Mouse (Mus musculus) hindbrain, embryonic 16.5 days (tissue): ENCODE measurements around the gene Il1rap. TPM values are rescaled to one million over a fixed set of nuclear protein-coding genes. Genes with fewer than 3 reads are reported as not detected.
A peak's percentile ranks its signal among the peaks of the same experiment; 100 is the strongest.

Source experiments
- ATAC-seq: fragments of 200-750 bp; cut with Nextera tagmentation; 2 replicates; pipeline ENCODE4 v1.8.0; 2017; ENCODE audit warnings: moderate TSS enrichment, moderate library complexity
- H3K27ac ChIP-seq: fragments of 300-500 bp; sonication (generic); 2 replicates; pipeline ENCODE4 v1.5.1; 2014; ENCODE audit warnings: low read depth, mild to moderate bottlenecking, control low read depth, low read length, moderate library complexity
- H3K27me3 ChIP-seq: fragments of 300-500 bp; sonication (generic); replicated peaks from 2 replicates; pipeline ENCODE4 v1.6.1; 2014; ENCODE audit warnings: low read length; ENCODE audit not compliant: control insufficient read depth, insufficient read depth
- H3K36me3 ChIP-seq: fragments of 300-500 bp; sonication (generic); 2 replicates; pipeline ENCODE4 v1.6.1; 2014; ENCODE audit warnings: mild to moderate bottlenecking, low read length, moderate library complexity, mixed read lengths; ENCODE audit not compliant: control insufficient read depth, insufficient read depth
- H3K4me1 ChIP-seq: fragments of 300-500 bp; sonication (generic); 2 replicates; pipeline ENCODE4 v1.6.1; 2014; ENCODE audit warnings: low read depth, low read length; ENCODE audit not compliant: control insufficient read depth, insufficient read depth
- H3K4me2 ChIP-seq: fragments of 300-500 bp; sonication (generic); 2 replicates; pipeline ENCODE4 v1.6.1; 2014; ENCODE audit warnings: mild to moderate bottlenecking, low read length, control low read depth, moderate library complexity
- H3K4me3 ChIP-seq: fragments of 300-500 bp; sonication (generic); 2 replicates; pipeline ENCODE4 v1.5.1; 2014; ENCODE audit warnings: mild to moderate bottlenecking, low read length, control low read depth, moderate library complexity
- H3K9ac ChIP-seq: fragments of 300-500 bp; sonication (generic); 2 replicates; pipeline ENCODE4 v1.6.1; 2014; ENCODE audit warnings: low read depth, mild to moderate bottlenecking, control low read depth, low read length, moderate library complexity
- H3K9me3 ChIP-seq: fragments of 300-500 bp; sonication (generic); 2 replicates; pipeline ENCODE4 v1.6.1; 2014; ENCODE audit warnings: mild to moderate bottlenecking, low read length, moderate library complexity; ENCODE audit not compliant: control insufficient read depth
- WGBS: fragments of 180-500 bp; shearing (Covaris S2); extraction: QIAGEN DNeasy Blood & Tissue Kit; methylation state at CpG from one replicate; pipeline ENCODE4 v1.1.7; 2014; 5-methylcytosine and 5-hydroxymethylcytosine counted together
- polyA plus RNA-seq: library from polyadenylated mRNA; unstranded; fragments of >200 nt; fragmentation: Nextera tagmentation; extraction: Ambion mirVana; gene quantifications from 2 replicates; pipeline ENCODE4 v1.2.1, GENCODE M21; 2015

The Il1rap gene
- polyA plus RNA-seq, 1 experiment from 2014 or later = 13.6 TPM

- H3K9ac ChIP-seq = no peak overlapping the region
- no peaks in the 10 kb centered on the region for H3K4me1 ChIP-seq
- no peak overlapping the region for H3K27ac ChIP-seq
- no peak overlapping the region for H3K4me2 ChIP-seq
- no peak overlapping the region for H3K4me3 ChIP-seq
- no peaks in the 10 kb centered on the region for H3K9me3 ChIP-seq
- WGBS = 70% methylated on average over 6 of the region's 6 CpGs
- H3K36me3 ChIP-seq = no peaks in the 10 kb centered on the region
- no peaks in the 10 kb centered on the region for H3K27me3 ChIP-seq
- ATAC-seq = no peak
These were observed 124.3 kb downstream of the Il1rap start for GRCm38 (mm10) chr16:26705658-26706371.

GRCm38 (mm10) chr16:26706503-26706902, 125.0 kb downstream of the Il1rap start:
- Histone ChIP-seq H3K9me3 (no peaks in the 10 kb centered on the region), H3K4me1 (no peaks in the 10 kb centered on the region), H3K36me3 (no peaks in the 10 kb centered on the region), H3K27me3 (no peaks in the 10 kb centered on the region), H3K4me3 (no peak overlapping the region), H3K9ac (no peak overlapping the region), H3K4me2 (no peak overlapping the region), H3K27ac (no peak overlapping the region)
- 81% methylated on average over 2 of the region's 2 CpGs for WGBS
- no peak for ATAC-seq

DNA sequence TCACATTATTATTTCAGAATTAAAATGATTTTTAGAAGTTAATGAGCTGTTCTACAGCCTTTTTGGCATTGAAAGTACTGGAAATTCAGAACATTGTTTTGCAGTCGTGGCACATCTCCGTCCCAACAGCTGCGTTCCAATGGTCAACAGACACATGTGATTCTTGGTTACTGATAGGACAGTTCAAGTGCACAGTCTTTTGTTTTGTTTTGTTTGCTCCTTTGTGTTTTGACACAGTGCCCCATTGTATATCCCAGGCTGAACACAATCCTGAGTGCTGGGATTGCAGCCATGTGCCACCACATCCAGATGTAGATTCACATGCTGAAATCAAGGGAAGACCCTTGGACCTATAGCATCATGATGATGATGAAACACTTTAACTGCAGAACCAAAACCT, 129.4 kb downstream of the Il1rap start:
- Histone ChIP-seq H3K4me3 (no peak overlapping the region), H3K9ac (no peak overlapping the region), H3K4me1 (no peaks in the 10 kb centered on the region), H3K9me3 (no peaks in the 10 kb centered on the region), H3K36me3 (no peaks in the 10 kb centered on the region), H3K27me3 (no peaks in the 10 kb centered on the region), H3K4me2 (no peak overlapping the region), H3K27ac (no peak overlapping the region)
- whole genome bisulfite sequencing = 82% methylated on average over 3 of the region's 3 CpGs
- ATAC-seq = no peak

DNA sequence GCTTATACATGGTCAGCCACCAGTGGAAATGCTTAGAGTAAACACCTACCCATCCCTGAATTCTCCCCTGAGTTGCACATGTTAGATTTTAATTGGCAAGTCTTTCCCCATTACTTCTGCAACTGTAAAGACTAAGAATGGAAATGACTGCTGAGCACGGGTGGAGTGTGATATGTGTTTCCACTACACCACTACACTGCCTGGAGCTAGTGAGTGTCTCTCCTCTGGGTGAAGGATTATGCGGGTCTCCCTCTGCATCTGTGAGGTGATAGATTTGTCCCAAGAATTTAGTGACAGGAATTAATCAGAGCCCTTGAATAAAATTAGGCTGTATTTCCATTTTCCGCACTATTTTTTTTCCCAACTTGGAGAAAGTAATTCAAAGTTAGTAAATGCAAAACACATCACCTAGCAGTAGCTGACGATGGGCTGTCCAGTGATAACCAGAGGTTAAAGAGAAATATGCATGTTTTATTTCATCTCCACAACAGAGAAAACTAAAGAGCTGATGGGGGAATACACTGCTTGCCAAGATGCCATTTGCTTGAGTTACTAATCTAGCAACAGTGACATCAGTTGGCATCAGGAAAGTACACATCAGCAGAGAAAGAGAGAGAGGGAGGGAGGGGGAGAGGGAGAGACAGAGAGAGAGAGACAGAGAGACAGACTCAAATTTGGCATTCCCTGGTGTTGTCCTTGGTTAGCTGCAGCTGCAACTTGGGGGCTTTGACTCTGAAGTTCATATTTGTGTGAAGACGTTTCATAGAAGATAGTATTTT, 132.2 kb downstream of the Il1rap start:
- H3K9me3 ChIP-seq = no peaks in the 10 kb centered on the region
- H3K27me3 ChIP-seq = no peaks in the 10 kb centered on the region
- 76% methylated on average over 5 of the region's 5 CpGs for WGBS

DNA sequence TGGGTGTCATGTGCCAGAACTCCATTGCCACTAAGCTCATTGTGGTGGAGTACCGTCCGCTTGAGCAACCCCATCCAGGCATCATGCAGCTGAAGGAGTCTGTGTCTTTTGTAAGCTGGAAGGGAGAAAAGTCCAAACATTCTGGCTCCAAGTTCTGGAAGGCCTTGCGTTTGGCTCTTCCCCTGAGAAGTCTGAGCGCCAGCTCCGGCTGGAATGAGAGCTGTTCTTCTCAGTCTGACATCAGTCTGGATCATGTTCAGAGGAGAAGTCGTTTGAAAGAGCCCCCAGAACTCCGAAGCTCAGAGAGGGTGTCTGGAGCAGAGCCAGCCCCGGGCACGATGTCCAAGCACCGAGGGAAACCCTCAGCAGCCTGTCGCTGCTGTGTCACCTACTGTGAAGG, 141.0 kb downstream of the Il1rap start:
- no peak overlapping the region for H3K4me2 ChIP-seq
- no peak overlapping the region for H3K27ac ChIP-seq
- 68% methylated on average over 11 of the region's 11 CpGs for WGBS
- H3K9ac ChIP-seq = no peak overlapping the region
- H3K4me1 ChIP-seq = no peaks in the 10 kb centered on the region
- no peaks in the 10 kb centered on the region for H3K36me3 ChIP-seq
- ATAC-seq = peak; percentile 93
- no peaks in the 10 kb centered on the region for H3K27me3 ChIP-seq
- no peak overlapping the region for H3K4me3 ChIP-seq
- H3K9me3 ChIP-seq = no peaks in the 10 kb centered on the region

More for the DNA sequence above, 132.2 kb downstream of the Il1rap start:
- no peak overlapping the region for H3K4me3 ChIP-seq
- no peaks in the 10 kb centered on the region for H3K36me3 ChIP-seq
- peak; percentile 37; the same call in 1 of the 2 replicates for ATAC-seq
- no peaks in the 10 kb centered on the region for H3K4me1 ChIP-seq
- no peak overlapping the region for H3K27ac ChIP-seq
- H3K4me2 ChIP-seq = no peak overlapping the region
- no peak overlapping the region for H3K9ac ChIP-seq

- Histone ChIP-seq H3K4me1 (no peaks in the 10 kb centered on the region), H3K9me3 (no peaks in the 10 kb centered on the region), H3K4me2 (no peak overlapping the region), H3K27me3 (no peaks in the 10 kb centered on the region), H3K27ac (no peak overlapping the region), H3K4me3 (no peak overlapping the region), H3K9ac (no peak overlapping the region), H3K36me3 (no peaks in the 10 kb centered on the region)
- 70% methylated on average over 5 of the region's 5 CpGs for WGBS
- ATAC-seq = no peak
These were observed 142.6 kb downstream of the Il1rap start for GRCm38 (mm10) chr16:26723952-26724747.

- no peak overlapping the region for H3K4me3 ChIP-seq
- no peak overlapping the region for H3K4me2 ChIP-seq
- H3K27me3 ChIP-seq = no peaks in the 10 kb centered on the region
- H3K4me1 ChIP-seq = no peaks in the 10 kb centered on the region
- no peak overlapping the region for H3K9ac ChIP-seq
- H3K27ac ChIP-seq = no peak overlapping the region
- H3K9me3 ChIP-seq = no peaks in the 10 kb centered on the region
- 86% methylated on average over 3 of the region's 3 CpGs for WGBS
- no peaks in the 10 kb centered on the region for H3K36me3 ChIP-seq
- no peak for ATAC-seq
These were observed 146.6 kb downstream of the Il1rap start for GRCm38 (mm10) chr16:26728139-26728538.

DNA sequence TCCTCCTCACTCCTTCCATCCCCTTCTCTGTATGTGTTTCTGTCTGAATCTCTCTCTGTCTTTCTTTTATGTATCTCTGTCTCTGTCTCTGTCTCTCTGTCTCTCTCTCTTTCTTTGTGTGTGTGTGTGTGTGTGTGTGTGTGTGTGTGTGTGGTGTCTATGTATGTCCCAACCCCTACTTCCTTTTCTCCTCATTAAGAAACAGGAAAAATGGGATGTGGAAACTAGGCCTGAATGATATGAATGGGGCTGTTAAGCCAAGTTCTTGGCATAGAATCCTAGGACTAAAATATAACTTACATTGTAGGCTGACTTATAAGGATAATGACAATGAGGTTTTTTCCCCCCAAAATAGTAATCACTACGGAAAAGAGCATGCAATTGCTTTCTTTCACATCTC, 149.4 kb downstream of the Il1rap start:
- WGBS = 88% methylated on average over 1 of the region's 1 CpGs
- no peak overlapping the region for H3K4me2 ChIP-seq
- ATAC-seq = no peak

GRCm38 (mm10) chr16:26732566-26732965, 151.1 kb downstream of the Il1rap start:
- ATAC-seq = no peak
- H3K4me1 ChIP-seq = no peaks in the 10 kb centered on the region
- H3K36me3 ChIP-seq = no peaks in the 10 kb centered on the region
- H3K9ac ChIP-seq = no peak overlapping the region
- H3K27ac ChIP-seq = no peak overlapping the region
- 34% methylated on average over 3 of the region's 3 CpGs for WGBS
- no peaks in the 10 kb centered on the region for H3K27me3 ChIP-seq
- no peak overlapping the region for H3K4me3 ChIP-seq
- no peaks in the 10 kb centered on the region for H3K9me3 ChIP-seq
- H3K4me2 ChIP-seq = no peak overlapping the region

More for the DNA sequence above, 149.4 kb downstream of the Il1rap start:
- H3K9ac ChIP-seq = no peak overlapping the region
- H3K4me1 ChIP-seq = no peaks in the 10 kb centered on the region
- no peaks in the 10 kb centered on the region for H3K36me3 ChIP-seq
- no peak overlapping the region for H3K4me3 ChIP-seq
- no peaks in the 10 kb centered on the region for H3K9me3 ChIP-seq
- no peaks in the 10 kb centered on the region for H3K27me3 ChIP-seq
- H3K27ac ChIP-seq = no peak overlapping the region
